Mouse (Mus musculus): ENCODE measurements at regions not wholly inside any gene's neighbourhood (a gene's known extent, or its start where the extent isn't known, plus 50 kb on each side); places are given as distances from the start of the nearest gene placed in this dataset.

- no peak overlapping the region for H3K4me2 ChIP-seq (ENCODE audit: low read length)
- no peak overlapping the region for H3K27ac ChIP-seq (ENCODE audit: low read depth, low read length)
- no peaks in the 10 kb centered on the region for H3K9me3 ChIP-seq (ENCODE audit: control insufficient read depth, low read length)
- H3K27me3 ChIP-seq (replicated peaks; ENCODE audit: control insufficient read depth, insufficient read depth, low read length) = no peaks in the 10 kb centered on the region
- H3K9ac ChIP-seq (ENCODE audit: low read depth, low read length) = no peak overlapping the region
- H3K36me3 ChIP-seq (ENCODE audit: control insufficient read depth, insufficient read depth, low read length) = no peaks in the 10 kb centered on the region
- H3K4me3 ChIP-seq (ENCODE audit: low read length) = no peak overlapping the region
- ATAC-seq = no peak
- H3K4me1 ChIP-seq (ENCODE audit: control insufficient read depth, insufficient read depth, low read depth, low read length) = no peaks in the 10 kb centered on the region
Measured at GRCm38 (mm10) chr12:25687063-25687462, 590.1 kb upstream of the Id2 start.

GRCm38 (mm10) chr12:25676631-25677030, 579.7 kb upstream of the Id2 start:
- Histone ChIP-seq H3K4me3 (ENCODE audit: low read length) (no peak overlapping the region), H3K27me3 (replicated peaks; ENCODE audit: control insufficient read depth, insufficient read depth, low read length) (no peaks in the 10 kb centered on the region), H3K36me3 (ENCODE audit: control insufficient read depth, insufficient read depth, low read length) (no peaks in the 10 kb centered on the region), H3K4me1 (ENCODE audit: control insufficient read depth, insufficient read depth, low read depth, low read length) (no peaks in the 10 kb centered on the region), H3K4me2 (ENCODE audit: low read length) (no peak overlapping the region), H3K27ac (ENCODE audit: low read depth, low read length) (no peak overlapping the region), H3K9me3 (ENCODE audit: control insufficient read depth, low read length) (no peaks in the 10 kb centered on the region), H3K9ac (ENCODE audit: low read depth, low read length) (no peak overlapping the region)
- no peak for ATAC-seq
- 90% methylated on average over 11 of the region's 11 CpGs for WGBS

DNA sequence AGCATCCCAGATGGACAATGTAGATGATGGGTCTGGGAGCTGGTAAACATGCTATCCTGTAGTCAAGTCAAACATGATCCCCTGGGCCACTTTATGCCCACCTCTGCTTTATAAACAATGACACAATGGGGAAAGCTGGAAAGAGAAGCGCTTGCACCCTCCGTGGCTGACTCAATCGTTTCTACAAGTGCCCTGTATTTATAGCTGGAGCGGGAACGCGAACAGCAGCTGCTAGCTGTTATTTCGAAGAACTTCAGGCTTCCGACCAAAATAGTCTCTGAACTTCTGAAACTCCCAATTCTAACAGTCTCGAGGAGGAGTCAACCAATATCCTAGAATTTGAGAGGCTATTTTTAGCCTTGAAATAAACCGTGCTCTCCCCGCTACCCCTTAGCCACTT, 571.4 kb upstream of the Id2 start:
- Histone ChIP-seq H3K9me3 (ENCODE audit: control insufficient read depth, low read length) (no peaks in the 10 kb centered on the region), H3K36me3 (ENCODE audit: control insufficient read depth, insufficient read depth, low read length) (no peaks in the 10 kb centered on the region), H3K27me3 (replicated peaks; ENCODE audit: control insufficient read depth, insufficient read depth, low read length) (no peaks in the 10 kb centered on the region), H3K4me1 (ENCODE audit: control insufficient read depth, insufficient read depth, low read depth, low read length) (no peaks in the 10 kb centered on the region), H3K27ac (ENCODE audit: low read depth, low read length) (no peak overlapping the region), H3K9ac (ENCODE audit: low read depth, low read length) (no peak overlapping the region), H3K4me3 (ENCODE audit: low read length) (no peak overlapping the region), H3K4me2 (ENCODE audit: low read length) (no peak overlapping the region)
- WGBS = 91% methylated on average over 11 of the region's 11 CpGs
- no peak for ATAC-seq

DNA sequence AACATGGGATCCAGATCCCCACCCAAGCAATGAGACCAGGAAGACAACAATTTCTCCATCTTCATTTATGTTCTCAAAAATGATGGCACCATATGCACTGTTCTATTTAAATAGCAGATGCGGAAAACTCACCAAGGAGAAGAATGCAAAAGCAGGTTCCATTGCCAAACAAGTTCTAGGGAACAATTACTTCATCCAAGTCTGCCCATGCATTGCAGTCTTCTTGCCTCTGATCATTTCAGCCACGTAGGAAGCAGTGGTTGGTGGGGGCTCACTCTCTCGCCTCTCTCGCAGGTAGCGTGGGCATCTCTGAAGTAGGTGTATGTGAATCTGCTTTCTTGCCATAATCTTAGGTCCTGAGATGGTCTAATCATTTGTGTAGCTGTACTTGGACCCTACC, 557.5 kb upstream of the Id2 start:
- Histone ChIP-seq H3K4me1 (ENCODE audit: control insufficient read depth, insufficient read depth, low read depth, low read length) (no peaks in the 10 kb centered on the region), H3K9ac (ENCODE audit: low read depth, low read length) (no peak overlapping the region), H3K27me3 (replicated peaks; ENCODE audit: control insufficient read depth, insufficient read depth, low read length) (no peaks in the 10 kb centered on the region), H3K27ac (ENCODE audit: low read depth, low read length) (no peak overlapping the region), H3K4me2 (ENCODE audit: low read length) (no peak overlapping the region), H3K9me3 (ENCODE audit: control insufficient read depth, low read length) (no peaks in the 10 kb centered on the region), H3K36me3 (ENCODE audit: control insufficient read depth, insufficient read depth, low read length) (no peaks in the 10 kb centered on the region), H3K4me3 (ENCODE audit: low read length) (no peak overlapping the region)
- no peak for ATAC-seq
- 96% methylated on average over 5 of the region's 5 CpGs for WGBS

- H3K36me3 ChIP-seq (ENCODE audit: control insufficient read depth, insufficient read depth, low read length) = no peaks in the 10 kb centered on the region
- H3K27me3 ChIP-seq (replicated peaks; ENCODE audit: control insufficient read depth, insufficient read depth, low read length) = no peaks in the 10 kb centered on the region
- no peak for ATAC-seq
- no peaks in the 10 kb centered on the region for H3K9me3 ChIP-seq (ENCODE audit: control insufficient read depth, low read length)
- no peaks in the 10 kb centered on the region for H3K4me1 ChIP-seq (ENCODE audit: control insufficient read depth, insufficient read depth, low read depth, low read length)
- H3K27ac ChIP-seq (ENCODE audit: low read depth, low read length) = no peak overlapping the region
- 79% methylated on average over 3 of the region's 3 CpGs for WGBS
- no peak overlapping the region for H3K4me2 ChIP-seq (ENCODE audit: low read length)
- no peak overlapping the region for H3K4me3 ChIP-seq (ENCODE audit: low read length)
- no peak overlapping the region for H3K9ac ChIP-seq (ENCODE audit: low read depth, low read length)
Measured at GRCm38 (mm10) chr12:25650237-25650636, 553.3 kb upstream of the Id2 start.

- H3K4me1 ChIP-seq (ENCODE audit: control insufficient read depth, insufficient read depth, low read depth, low read length) = no peaks in the 10 kb centered on the region
- no peak overlapping the region for H3K27ac ChIP-seq (ENCODE audit: low read depth, low read length)
- H3K4me3 ChIP-seq (ENCODE audit: low read length) = no peak overlapping the region
- no peaks in the 10 kb centered on the region for H3K36me3 ChIP-seq (ENCODE audit: control insufficient read depth, insufficient read depth, low read length)
- H3K9ac ChIP-seq (ENCODE audit: low read depth, low read length) = no peak overlapping the region
- ATAC-seq = no peak
- H3K9me3 ChIP-seq (ENCODE audit: control insufficient read depth, low read length) = no peaks in the 10 kb centered on the region
- H3K27me3 ChIP-seq (replicated peaks; ENCODE audit: control insufficient read depth, insufficient read depth, low read length) = no peaks in the 10 kb centered on the region
- no peak overlapping the region for H3K4me2 ChIP-seq (ENCODE audit: low read length)
Measured at GRCm38 (mm10) chr12:25628081-25628480, 531.1 kb upstream of the Id2 start.

DNA sequence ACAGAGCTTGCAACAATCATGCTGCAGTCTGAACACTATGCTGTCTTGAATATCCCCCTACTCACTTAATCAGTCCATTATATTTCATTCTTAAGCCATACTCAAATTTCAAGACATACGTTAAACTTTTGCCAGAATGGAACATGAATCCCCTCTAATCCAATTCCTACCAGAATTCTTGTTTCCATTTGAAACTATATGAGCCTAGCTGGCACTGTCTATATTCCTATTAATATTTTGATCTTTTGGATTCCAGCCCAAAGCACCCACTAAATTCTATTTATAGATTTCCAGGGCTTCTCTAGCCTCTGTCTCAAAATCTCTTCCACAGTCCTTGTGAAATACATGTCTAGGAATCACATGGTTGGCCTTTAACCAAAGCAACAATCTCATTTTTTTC, 528.9 kb upstream of the Id2 start:
- no peaks in the 10 kb centered on the region for H3K9me3 ChIP-seq (ENCODE audit: control insufficient read depth, low read length)
- H3K4me3 ChIP-seq (ENCODE audit: low read length) = no peak overlapping the region
- ATAC-seq = no peak
- no peak overlapping the region for H3K4me2 ChIP-seq (ENCODE audit: low read length)
- no peaks in the 10 kb centered on the region for H3K4me1 ChIP-seq (ENCODE audit: control insufficient read depth, insufficient read depth, low read depth, low read length)
- no peaks in the 10 kb centered on the region for H3K36me3 ChIP-seq (ENCODE audit: control insufficient read depth, insufficient read depth, low read length)
- H3K27me3 ChIP-seq (replicated peaks; ENCODE audit: control insufficient read depth, insufficient read depth, low read length) = no peaks in the 10 kb centered on the region
- no peak overlapping the region for H3K27ac ChIP-seq (ENCODE audit: low read depth, low read length)
- WGBS = 85% methylated on average over 1 of the region's 1 CpGs
- H3K9ac ChIP-seq (ENCODE audit: low read depth, low read length) = no peak overlapping the region

DNA sequence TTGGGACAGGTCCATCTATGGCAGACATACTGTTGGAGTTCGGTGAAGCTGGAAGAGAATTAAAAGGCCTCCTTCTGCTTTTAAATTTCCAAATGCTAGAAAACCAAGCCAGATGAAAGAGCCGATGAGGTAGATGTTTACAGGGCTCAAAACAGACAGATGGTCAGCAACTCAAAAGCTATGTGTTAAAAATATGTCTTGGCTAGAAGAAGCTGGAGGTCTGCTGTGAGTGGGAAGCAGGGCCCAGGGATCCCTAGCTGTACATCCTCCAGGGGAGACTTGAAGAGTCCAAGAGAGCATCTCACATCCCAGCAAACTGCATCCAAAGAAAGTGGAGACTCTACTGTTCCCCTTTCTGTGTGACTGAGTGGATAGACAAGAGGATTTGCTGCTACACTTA, 526.5 kb upstream of the Id2 start:
- Histone ChIP-seq H3K9me3 (ENCODE audit: control insufficient read depth, low read length) (no peaks in the 10 kb centered on the region), H3K27ac (ENCODE audit: low read depth, low read length) (no peak overlapping the region), H3K9ac (ENCODE audit: low read depth, low read length) (no peak overlapping the region), H3K4me2 (ENCODE audit: low read length) (no peak overlapping the region), H3K4me3 (ENCODE audit: low read length) (no peak overlapping the region), H3K4me1 (ENCODE audit: control insufficient read depth, insufficient read depth, low read depth, low read length) (no peaks in the 10 kb centered on the region), H3K36me3 (ENCODE audit: control insufficient read depth, insufficient read depth, low read length) (no peaks in the 10 kb centered on the region), H3K27me3 (replicated peaks; ENCODE audit: control insufficient read depth, insufficient read depth, low read length) (no peaks in the 10 kb centered on the region)
- 92% methylated on average over 2 of the region's 2 CpGs for WGBS
- no peak for ATAC-seq

DNA sequence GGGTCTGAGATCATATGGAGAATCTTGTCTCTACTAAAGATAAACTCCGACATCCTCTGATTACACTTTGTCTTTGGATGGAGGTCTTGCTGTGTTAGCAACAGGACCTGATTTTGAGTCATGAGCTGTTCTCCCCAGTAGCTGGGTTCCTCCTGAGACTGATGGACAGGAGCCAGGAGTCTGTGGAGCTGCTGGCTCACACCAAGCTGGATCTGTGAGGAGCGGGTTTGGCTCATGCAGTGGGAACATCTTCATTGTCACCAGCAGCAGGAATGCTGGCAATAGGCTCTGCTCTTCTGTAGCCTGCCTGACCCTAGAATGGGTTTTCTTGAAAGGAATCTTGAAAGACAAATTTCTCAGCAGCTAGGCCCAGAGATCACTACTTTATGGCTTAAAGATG, 524.2 kb upstream of the Id2 start:
- Histone ChIP-seq H3K27me3 (replicated peaks; ENCODE audit: control insufficient read depth, insufficient read depth, low read length) (no peaks in the 10 kb centered on the region), H3K9me3 (ENCODE audit: control insufficient read depth, low read length) (no peaks in the 10 kb centered on the region), H3K4me3 (ENCODE audit: low read length) (no peak overlapping the region), H3K36me3 (ENCODE audit: control insufficient read depth, insufficient read depth, low read length) (no peaks in the 10 kb centered on the region), H3K4me1 (ENCODE audit: control insufficient read depth, insufficient read depth, low read depth, low read length) (no peaks in the 10 kb centered on the region), H3K27ac (ENCODE audit: low read depth, low read length) (no peak overlapping the region), H3K4me2 (ENCODE audit: low read length) (no peak overlapping the region), H3K9ac (ENCODE audit: low read depth, low read length) (no peak overlapping the region)
- WGBS = 71% methylated on average over 2 of the region's 2 CpGs
- ATAC-seq = no peak

GRCm38 (mm10) chr12:25617521-25617920, 520.6 kb upstream of the Id2 start:
- no peak overlapping the region for H3K27ac ChIP-seq (ENCODE audit: low read depth, low read length)
- no peak overlapping the region for H3K4me3 ChIP-seq (ENCODE audit: low read length)
- no peak overlapping the region for H3K4me2 ChIP-seq (ENCODE audit: low read length)
- H3K9me3 ChIP-seq (ENCODE audit: control insufficient read depth, low read length) = no peaks in the 10 kb centered on the region
- H3K27me3 ChIP-seq (replicated peaks; ENCODE audit: control insufficient read depth, insufficient read depth, low read length) = no peaks in the 10 kb centered on the region
- H3K36me3 ChIP-seq (ENCODE audit: control insufficient read depth, insufficient read depth, low read length) = no peaks in the 10 kb centered on the region
- 58% methylated on average over 5 of the region's 5 CpGs for WGBS
- no peak for ATAC-seq
- H3K9ac ChIP-seq (ENCODE audit: low read depth, low read length) = no peak overlapping the region
- no peaks in the 10 kb centered on the region for H3K4me1 ChIP-seq (ENCODE audit: control insufficient read depth, insufficient read depth, low read depth, low read length)
